Mouse (Mus musculus) left cerebral cortex, adult 2 months (tissue): ENCODE measurements around the gene Mapkapk2. TPM values are rescaled to one million over a fixed set of nuclear protein-coding genes. Genes with fewer than 3 reads are reported as not detected.
A peak's percentile ranks its signal among the peaks of the same experiment; 100 is the strongest.

Experiments used
- DNase-seq, 2 experiments: peaks; one replicate each; pipeline ENCODE4 v3.0.0; 2021 to 2022; ENCODE audit warnings: low spot score in 2 of 2, mixed read lengths in 1 of 2; ENCODE audit errors: extremely low spot score in 1 of 2
- H3K27ac ChIP-seq: fragments of 200-600 bp; 2 replicates; pipeline ENCODE4 v1.8.1; 2022
- H3K4me3 ChIP-seq: fragments of 200-600 bp; 2 replicates; pipeline ENCODE4 v1.8.1; 2022
- CTCF ChIP-seq: fragments of 200-600 bp; IDR thresholded peaks from 2 replicates; pipeline ENCODE4 v1.8.1; 2022; ENCODE audit warnings: antibody characterized with exemption, mild to moderate bottlenecking, moderate library complexity
- intact Hi-C: fragments of 180-260 bp; cut with DNase I; formaldehyde crosslinking; loops from one replicate; pipeline ENCODE4 v1.15.1; 2025
- total RNA-seq, 2 experiments: library from RNA; stranded (reverse); gene quantifications; 2 replicates each; pipeline ENCODE4 v1.2.3; 2021

Mapkapk2 gene
- total RNA-seq, 2 experiments from 2014 or later: 31.0 to 32.8 TPM

DNA sequence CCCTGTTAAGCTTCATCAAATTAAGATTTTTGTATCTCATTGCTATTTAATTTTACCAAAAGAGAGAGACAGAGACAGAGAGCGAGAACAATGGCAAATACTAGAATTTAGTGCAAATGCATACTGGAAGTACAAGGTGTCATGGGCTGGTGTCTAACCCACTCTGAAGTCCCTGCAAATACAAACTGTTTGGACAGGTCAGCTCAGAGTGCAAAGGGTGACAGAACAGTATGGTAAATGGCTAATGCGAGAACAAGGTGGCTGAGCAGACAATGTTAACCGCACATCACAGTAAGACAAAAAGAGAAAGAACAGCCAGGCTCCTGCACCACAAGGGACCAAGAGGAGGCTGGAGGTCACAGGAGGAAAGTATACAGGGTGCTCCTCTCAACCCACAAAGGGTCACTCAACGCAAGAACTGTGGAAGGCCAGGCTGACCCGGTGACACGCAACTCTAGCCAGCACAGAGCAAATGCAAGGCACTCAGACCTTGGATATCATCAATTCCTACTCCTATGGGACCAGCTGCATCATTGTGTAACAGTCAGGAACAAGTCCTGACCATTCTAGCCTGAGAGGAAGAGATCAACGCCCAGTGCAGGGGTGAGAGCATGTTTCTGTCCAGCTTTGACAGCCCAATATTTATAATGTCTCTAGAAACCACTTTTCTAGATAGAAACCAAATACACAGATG is 22.4 kb downstream of the Mapkapk2 start:
- H3K27ac ChIP-seq: peak overlapping the region; percentile 40; the same call in 1 of the 2 replicates
- intact Hi-C loops: no loop called here
- DNase-seq: no peak
- no peak for TF ChIP-seq CTCF
- H3K4me3 ChIP-seq: no peak overlapping the region

GRCm38 (mm10) chr1:131074524-131074938 is 23.1 kb downstream of the Mapkapk2 start:
- intact Hi-C loops: no loop called here
- DNase-seq: peak; percentile 61 to 66
- H3K4me3 ChIP-seq: no peak overlapping the region
- no peak for TF ChIP-seq CTCF
- H3K27ac ChIP-seq: peak overlapping the region; percentile 61

GRCm38 (mm10) chr1:131072376-131072990 is 25.1 kb downstream of the Mapkapk2 start:
- Histone ChIP-seq H3K27ac (no peak overlapping the region), H3K4me3 (no peak overlapping the region)
- intact Hi-C loops: no loop called here
- DNase-seq: no peak
- no peak for TF ChIP-seq CTCF

DNA sequence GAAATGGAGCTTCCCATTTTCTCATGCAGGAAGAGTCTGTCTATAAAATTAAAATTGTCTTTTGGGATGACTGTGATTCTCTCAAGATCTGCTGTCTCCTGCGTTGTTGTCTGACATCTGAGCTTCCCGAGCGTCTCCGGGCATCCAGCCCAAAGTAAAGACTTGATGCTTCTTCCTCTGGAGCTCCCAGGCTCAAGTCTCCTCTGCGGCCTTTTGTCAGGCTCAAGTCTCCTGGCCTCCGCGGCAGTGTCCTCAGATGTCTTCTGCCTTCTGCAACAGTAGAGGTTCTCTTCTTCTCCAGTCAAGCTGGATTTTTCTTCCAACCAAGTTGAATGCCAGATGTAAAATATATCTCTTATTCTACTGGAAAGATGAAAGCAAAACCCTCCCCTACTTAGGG is 28.6 kb downstream of the Mapkapk2 start:
- Histone ChIP-seq H3K27ac (no peak overlapping the region), H3K4me3 (no peak overlapping the region)
- no peak for DNase-seq
- intact Hi-C loops: no loop called here
- no peak for TF ChIP-seq CTCF

- no peak for DNase-seq
- Histone ChIP-seq H3K4me3 (no peak overlapping the region), H3K27ac (no peak overlapping the region)
- intact Hi-C loops: no loop called here
- no peak for TF ChIP-seq CTCF
Measured at GRCm38 (mm10) chr1:131068011-131068727, 29.5 kb downstream of the Mapkapk2 start.

GRCm38 (mm10) chr1:131064202-131064601 is 33.4 kb downstream of the Mapkapk2 start:
- TF ChIP-seq CTCF: no peak
- Histone ChIP-seq H3K27ac (no peak overlapping the region), H3K4me3 (no peak overlapping the region)
- intact Hi-C loops: loop anchor here (5.0 kb wide), 1 partner anchor 193 kb away; no protein-coding TSS in a partner anchor
- no peak for DNase-seq

- no peak; the same call in 1 of the 2 replicates for TF ChIP-seq CTCF
- Histone ChIP-seq H3K27ac (no peak overlapping the region), H3K4me3 (no peak overlapping the region)
- intact Hi-C loops: loop anchor here (5.0 kb wide), 1 partner anchor 194 kb away; no protein-coding TSS in a partner anchor
- DNase-seq: peak in 1 of 2 experiments; percentile 53
Measured at GRCm38 (mm10) chr1:131062821-131063220, 34.8 kb downstream of the Mapkapk2 start.

GRCm38 (mm10) chr1:131061740-131062254 is 35.8 kb downstream of the Mapkapk2 start:
- intact Hi-C loops: loop anchor here (2.0 to 5.0 kb wide), 2 partner anchors 35 to 196 kb away; partner anchors contain the start of gene Mapkapk2
- no peak for TF ChIP-seq CTCF
- H3K4me3 ChIP-seq: no peak overlapping the region
- no peak overlapping the region for H3K27ac ChIP-seq
- no peak for DNase-seq

GRCm38 (mm10) chr1:131060290-131061253 is 37.1 kb downstream of the Mapkapk2 start:
- H3K27ac ChIP-seq: no peak overlapping the region
- no peak for DNase-seq
- no peak overlapping the region for H3K4me3 ChIP-seq
- peak; percentile 72 for TF ChIP-seq CTCF
- intact Hi-C loops: loop anchor here (2.0 to 5.0 kb wide), 2 partner anchors 36 to 197 kb away; partner anchors contain the start of gene Mapkapk2

DNA sequence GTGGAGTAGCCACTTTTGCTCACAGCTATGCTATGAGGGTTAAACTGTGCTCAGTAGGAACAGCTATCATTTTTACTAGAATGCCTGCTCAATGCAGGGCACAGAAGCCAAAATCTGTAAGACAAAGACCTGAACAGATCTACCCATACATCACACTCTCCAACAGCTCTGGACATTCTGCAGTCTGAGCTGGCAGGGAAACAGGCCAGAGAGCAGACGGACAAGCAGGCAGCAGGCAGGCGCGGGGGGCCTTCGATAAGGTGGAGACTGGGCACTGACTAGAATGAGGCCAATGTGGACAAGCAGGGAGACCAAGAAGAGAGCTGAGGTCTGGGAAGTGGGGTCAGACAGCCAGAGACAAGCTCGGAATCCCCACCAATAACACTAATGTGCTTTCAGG is 37.8 kb downstream of the Mapkapk2 start:
- no peak overlapping the region for H3K4me3 ChIP-seq
- intact Hi-C loops: loop anchor here (2.0 to 10.0 kb wide), 3 partner anchors 37 to 345 kb away; partner anchors contain the start of genes Gm29427, Mapkapk2 and Yod1
- no peak overlapping the region for H3K27ac ChIP-seq
- no peak for TF ChIP-seq CTCF
- DNase-seq: no peak

- DNase-seq: no peak
- H3K27ac ChIP-seq: no peak overlapping the region
- no peak for TF ChIP-seq CTCF
- intact Hi-C loops: loop anchor here (10.0 kb wide), 1 partner anchor 345 kb away; the partner anchor contains the start of genes Gm29427 and Yod1
- no peak overlapping the region for H3K4me3 ChIP-seq
Measured at GRCm38 (mm10) chr1:131059411-131059810, 38.2 kb downstream of the Mapkapk2 start.
